Mouse (Mus musculus): ENCODE measurements around the gene Ndufa13. TPM values are rescaled to one million over a fixed set of nuclear protein-coding genes. Genes with fewer than 3 reads are reported as not detected.
"Not testable (repeated sequence)": the region's sequence is repeated elsewhere in the genome, so short reads cannot be mapped to it uniquely, and the experiment has no call there.

Ndufa13 gene
- total RNA-seq (2021), result 100 to 1,000 TPM; 338 to 343 TPM
- long read RNA-seq, experiment 1, partial matches to known transcripts, result 2,780 of 2,842 reads
- long read RNA-seq, experiment 1, other reads (novel, unspliced or antisense), result 62 of 2,842 reads
- long read RNA-seq, experiment 2, partial matches to known transcripts, result 1,774 of 1,779 reads
- long read RNA-seq, experiment 2, other reads (novel, unspliced or antisense), result 4 of 1,779 reads

- no peak for DNase-seq
These were observed at the start of gene Ndufa13, which contains the start of the genes Tssk6 and Yjefn3 for GRCm38 (mm10) chr8:69902163-69903062. Gene Ndufa13 (minus strand): TSS chr8:69902558. Gene Tssk6 (plus strand): TSS chr8:69902184. Gene Yjefn3 (minus strand): TSS chr8:69902712.

DNA sequence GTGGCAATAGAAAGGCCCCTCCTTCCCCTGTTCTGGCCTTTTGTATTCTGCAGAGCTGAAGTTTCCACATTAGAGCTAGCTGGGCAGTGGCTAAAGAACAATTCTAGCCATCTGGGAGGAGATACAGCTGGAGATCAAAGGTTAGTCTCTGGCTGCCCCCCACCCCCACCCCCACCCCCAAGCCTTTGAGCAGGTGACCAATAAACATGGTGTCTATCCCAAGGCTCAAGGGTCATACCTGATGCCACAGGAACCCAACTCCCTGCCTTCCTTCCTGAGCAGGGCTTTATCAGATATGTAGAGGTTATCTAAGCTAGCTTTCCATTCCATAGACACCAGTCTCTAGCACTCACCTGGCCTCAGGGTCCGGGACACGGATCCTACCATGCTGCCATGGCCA, 47.9 kb upstream of the Ndufa13 start:
- DNase-seq, result no peak

- not testable (repeated sequence) for DNase-seq
These were observed 40.1 kb upstream of the Ndufa13 start for GRCm38 (mm10) chr8:69942495-69942894.

DNA sequence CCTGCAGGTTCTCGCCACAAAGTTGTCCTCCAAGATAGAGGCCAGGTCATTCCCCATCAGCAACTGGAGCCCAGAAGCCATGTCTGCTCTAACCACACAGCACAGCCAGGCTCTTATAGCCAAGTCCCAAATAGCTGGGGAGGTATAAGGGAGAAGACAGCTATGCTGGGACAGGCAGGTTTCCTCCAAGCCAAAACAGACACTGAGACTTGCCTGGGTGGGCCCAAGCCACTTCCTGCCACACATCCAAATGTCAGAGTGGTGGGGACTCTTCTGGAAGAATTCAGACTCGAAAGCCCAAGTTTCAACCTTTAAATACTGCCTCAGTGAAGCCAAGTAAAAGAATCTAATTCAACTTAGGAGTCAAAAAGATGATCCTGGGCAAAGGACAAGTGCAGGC, 38.0 kb upstream of the Ndufa13 start:
- DNase-seq, result no peak

GRCm38 (mm10) chr8:69939633-69940032, 37.3 kb upstream of the Ndufa13 start:
- peak; percentile 73 for DNase-seq

GRCm38 (mm10) chr8:69938245-69938982, 36.1 kb upstream of the Ndufa13 start:
- DNase-seq, result no peak

- no peak for DNase-seq
These were observed 35.1 kb upstream of the Ndufa13 start for GRCm38 (mm10) chr8:69937466-69937865.

DNA sequence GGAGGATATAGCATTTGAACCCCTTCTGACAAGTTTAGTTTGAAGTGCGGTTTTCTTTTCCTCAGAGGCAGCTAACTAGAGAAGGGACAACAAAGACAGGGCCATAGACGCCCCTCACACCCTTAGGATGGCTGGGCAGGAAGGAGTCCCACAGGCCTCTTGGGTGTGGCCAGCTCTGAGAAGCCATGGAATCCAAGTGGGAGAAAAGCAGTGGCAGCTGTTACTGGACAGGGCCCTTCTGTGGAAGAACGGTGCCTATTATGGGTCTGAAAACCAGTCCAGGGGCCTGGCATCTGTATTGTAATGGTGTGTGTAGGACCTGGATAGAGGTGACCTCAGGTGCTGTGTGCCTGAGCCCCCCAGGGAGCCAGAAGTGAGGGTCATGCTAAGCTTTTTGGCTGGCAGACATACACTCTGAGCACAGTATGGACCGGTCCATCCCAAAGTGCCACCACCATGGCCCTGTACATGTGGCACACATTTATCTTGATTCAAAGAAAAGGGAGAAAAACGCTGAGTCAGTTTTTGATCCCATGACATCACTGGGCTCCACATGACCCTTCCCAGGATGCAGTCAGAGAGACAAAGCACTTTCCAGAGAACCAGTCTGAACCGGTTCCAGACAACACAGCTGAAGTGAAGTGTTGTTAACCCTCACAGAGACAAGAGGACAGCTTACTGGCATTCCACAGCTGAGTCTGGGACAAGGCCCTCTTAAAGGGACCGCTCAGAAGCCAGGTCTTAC, 33.9 kb upstream of the Ndufa13 start:
- DNase-seq, result no peak

DNA sequence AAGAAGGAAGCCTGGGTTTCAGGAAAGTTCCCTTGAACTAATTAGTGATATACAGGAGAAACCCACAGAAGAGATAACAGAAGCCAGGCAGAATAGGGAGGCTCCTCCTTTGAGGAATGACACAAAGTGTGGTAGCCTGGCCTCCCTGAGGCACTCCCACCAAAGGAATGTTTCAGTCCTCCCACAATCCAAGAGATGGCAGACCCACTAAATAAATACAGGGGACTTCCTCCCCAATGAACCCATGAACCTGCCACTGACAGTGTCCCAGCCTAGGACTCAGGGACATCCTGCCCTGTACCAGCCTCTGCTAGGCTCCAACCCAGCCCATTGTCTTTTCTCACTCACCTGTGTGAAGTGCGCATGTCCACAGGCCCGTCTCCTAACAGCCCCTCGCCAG, 33.1 kb upstream of the Ndufa13 start:
- DNase-seq, result no peak

GRCm38 (mm10) chr8:69934582-69934981, 32.2 kb upstream of the Ndufa13 start:
- DNase-seq, result no peak

- no peak for DNase-seq
These were observed 31.5 kb upstream of the Ndufa13 start for GRCm38 (mm10) chr8:69933811-69934210.

DNA sequence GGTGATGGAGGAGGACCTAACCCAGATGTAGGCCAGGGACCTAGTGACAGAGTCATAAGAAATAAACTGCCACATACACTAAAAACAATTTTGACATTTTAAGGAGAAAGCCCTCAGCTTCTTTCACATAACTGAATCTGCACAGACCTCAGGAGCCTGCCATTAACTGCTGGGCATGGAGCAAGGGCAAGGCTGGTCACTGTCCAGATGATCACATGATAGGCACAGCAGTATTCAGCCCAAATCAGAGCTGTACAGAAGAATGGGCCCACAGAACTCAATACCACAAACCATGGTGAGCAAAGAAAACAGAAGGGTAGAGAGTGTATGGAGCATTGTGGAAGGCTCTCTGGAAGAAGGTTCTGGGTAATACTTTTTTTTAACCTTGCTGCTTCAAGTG, 24.5 kb upstream of the Ndufa13 start:
- no peak for DNase-seq

GRCm38 (mm10) chr8:69923986-69924385, 21.6 kb upstream of the Ndufa13 start:
- DNase-seq, result no peak

DNA sequence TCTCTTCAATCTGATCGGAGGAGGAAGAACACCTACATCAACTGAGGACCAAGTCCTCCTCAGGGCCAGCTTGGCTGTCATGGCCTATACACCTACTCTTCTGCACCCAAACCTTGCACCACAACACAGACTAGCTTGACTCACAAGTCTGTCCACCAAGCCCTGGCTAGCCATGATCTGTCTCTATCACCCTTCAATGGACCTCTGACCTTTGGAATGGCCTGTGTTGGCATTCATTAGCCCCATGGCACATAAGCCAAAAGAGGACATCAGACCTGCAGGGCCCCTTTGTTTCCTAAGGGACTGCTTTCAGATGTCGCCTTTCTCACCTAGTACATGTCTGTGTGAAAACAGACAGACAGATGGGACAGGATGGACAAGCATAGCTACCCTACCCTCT, 18.8 kb upstream of the Ndufa13 start:
- DNase-seq, result no peak

DNA sequence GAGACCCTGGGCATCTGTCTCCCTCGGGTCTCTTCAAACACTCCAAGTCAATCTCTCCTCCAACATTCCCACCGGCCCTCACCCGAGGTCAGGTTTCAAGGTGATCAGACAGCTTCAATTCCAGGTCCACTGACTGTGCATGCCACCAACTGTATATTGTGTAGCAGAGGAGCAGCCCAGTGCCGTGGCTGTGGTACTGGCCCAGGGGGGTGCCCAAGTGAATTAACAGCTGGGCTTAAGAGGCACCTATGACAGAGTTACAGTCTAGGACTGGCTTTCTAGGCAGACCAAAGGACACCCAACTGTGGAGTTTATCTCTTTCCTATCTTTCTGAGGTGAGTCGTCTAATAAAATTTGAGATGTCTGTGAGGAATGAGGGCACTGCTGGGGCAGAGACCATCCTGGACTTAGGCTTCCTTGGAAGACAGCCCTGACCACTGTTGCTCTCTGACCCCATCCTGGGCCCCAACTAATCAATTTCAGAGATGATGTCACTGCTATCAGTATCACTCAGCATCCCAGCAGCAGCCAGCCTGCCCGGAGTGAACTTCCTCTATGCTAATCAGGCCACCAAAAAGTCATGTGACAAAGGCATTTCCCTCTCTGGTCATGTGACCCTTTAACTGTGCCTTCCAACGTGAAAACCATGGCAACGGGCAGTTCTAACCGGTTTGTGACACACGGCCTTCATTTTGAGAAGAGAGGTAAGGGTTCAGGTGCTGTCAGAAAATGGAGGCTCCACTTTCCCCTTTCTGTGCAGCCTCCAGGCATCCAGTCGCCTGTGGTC, 17.7 kb upstream of the Ndufa13 start:
- no peak for DNase-seq

DNA sequence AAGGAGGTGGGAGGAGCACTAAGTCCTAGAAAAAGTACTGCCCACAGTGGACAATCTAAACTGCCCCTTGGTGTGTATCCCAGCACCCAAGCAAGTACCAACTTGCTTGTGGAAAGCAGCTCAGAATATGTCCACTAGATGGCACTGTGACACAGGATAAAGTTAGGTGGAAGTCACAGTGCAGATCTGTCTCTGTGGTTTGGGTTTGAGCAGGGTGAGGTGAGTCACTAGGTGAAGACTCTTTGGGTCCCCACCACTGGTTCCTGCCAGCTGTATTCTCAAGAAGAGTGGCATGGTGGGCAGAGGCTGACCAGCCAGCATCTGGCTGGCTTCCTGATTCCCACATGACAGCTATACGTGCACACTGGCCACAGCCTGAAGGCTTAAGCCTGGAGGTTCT, 16.7 kb upstream of the Ndufa13 start:
- peak; percentile 42 for DNase-seq

GRCm38 (mm10) chr8:69918506-69918905, 16.1 kb upstream of the Ndufa13 start:
- no peak for DNase-seq

DNA sequence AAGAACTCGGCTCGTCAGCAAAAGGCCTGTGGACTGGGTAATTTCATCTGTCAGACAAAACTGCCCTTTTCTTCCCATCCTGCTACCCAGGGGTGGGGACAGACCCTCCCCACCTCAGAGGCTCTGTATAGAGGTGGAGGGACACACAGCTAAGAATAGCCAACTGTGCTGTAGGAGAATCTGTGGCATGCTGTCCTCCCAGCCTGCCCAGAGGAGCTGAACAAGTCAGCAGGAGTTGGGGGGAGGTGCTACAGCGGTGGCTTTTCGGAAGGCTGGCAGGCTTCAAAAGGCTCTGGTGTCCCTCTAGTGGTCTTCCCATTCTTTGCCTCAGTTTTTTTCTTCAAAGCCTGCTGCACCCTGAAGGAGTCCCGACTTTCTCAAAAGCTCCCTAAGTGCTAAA, 13.4 kb upstream of the Ndufa13 start:
- DNase-seq, result no peak

DNA sequence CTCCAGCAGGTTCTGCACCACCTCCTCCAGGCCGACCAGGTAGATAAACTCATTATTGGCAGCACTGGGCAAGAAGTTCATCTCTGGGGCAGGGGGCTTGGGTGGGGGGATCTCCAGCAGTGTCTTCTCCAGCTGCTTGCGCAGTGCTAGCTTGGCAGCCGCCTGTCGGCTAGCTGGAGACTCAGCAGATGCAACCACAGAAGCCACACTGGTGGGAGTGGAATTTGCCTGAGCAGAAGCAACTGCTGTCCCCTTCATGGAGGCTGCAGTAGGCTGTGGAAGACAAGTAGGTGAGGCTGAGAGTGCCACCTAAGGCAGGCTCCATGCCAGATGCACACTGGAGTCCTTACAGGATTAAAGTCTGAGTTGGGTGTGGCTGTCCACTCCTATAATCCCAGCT, 12.2 kb upstream of the Ndufa13 start:
- DNase-seq, result no peak

GRCm38 (mm10) chr8:69912478-69913074, 10.2 kb upstream of the Ndufa13 start:
- DNase-seq, result no peak

DNA sequence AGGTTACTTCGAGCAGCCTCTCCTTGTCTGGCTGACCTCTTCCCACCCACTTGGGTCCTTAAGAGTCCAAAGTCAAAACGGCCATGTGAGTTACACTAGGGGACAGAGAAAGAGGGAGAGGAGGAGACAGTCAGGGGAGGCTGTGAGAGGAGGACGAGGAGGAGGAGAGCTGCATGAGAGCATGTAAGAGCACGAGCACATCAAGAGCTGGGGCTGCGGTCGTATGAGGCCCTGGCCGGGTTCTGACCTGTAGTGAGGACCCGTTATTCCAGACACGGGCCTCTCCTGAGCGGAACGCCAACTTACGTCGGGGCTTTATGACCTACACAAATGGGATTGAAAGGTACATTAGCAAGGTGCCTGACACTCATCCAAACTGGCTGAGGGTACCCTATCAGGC, 9.6 kb upstream of the Ndufa13 start:
- no peak for DNase-seq

Measured in gastrocnemius, postnatal 25 days (tissue).